Mouse (Mus musculus) fibroblast of lung, adult 2 months (primary cell): ENCODE data around the gene Dmgdh.

Source experiments
- DNase-seq: peaks from one replicate; pipeline ENCODE4 v3.0.0-alpha.2; 2011; ENCODE audit warnings: low read depth

Dmgdh gene

GRCm38 (mm10) chr13:93710325-93710724, 36.1 kb downstream of the Dmgdh start:
- DNase-seq, result no peak

- DNase-seq, result no peak
Observed at GRCm38 (mm10) chr13:93711226-93711625, 37.0 kb downstream of the Dmgdh start.

GRCm38 (mm10) chr13:93712362-93712761, 38.1 kb downstream of the Dmgdh start:
- no peak for DNase-seq

- no peak for DNase-seq
Observed at GRCm38 (mm10) chr13:93713826-93714225, 39.6 kb downstream of the Dmgdh start.

- DNase-seq, result no peak
Observed at GRCm38 (mm10) chr13:93717113-93717512, 42.9 kb downstream of the Dmgdh start.

- DNase-seq, result peak; percentile 14
Observed at GRCm38 (mm10) chr13:93718948-93719347, 44.7 kb downstream of the Dmgdh start.

- DNase-seq, result no peak
Observed at GRCm38 (mm10) chr13:93721916-93722315, 47.7 kb downstream of the Dmgdh start.

GRCm38 (mm10) chr13:93723455-93723854, 49.2 kb downstream of the Dmgdh start:
- no peak for DNase-seq

GRCm38 (mm10) chr13:93724206-93724605, 50.0 kb downstream of the Dmgdh start:
- DNase-seq, result no peak

- no peak for DNase-seq
Observed at GRCm38 (mm10) chr13:93735131-93735636, 61.0 kb downstream of the Dmgdh start.

- no peak for DNase-seq
Observed at GRCm38 (mm10) chr13:93744118-93744517, 69.9 kb downstream of the Dmgdh start.

- DNase-seq, result no peak
Observed at GRCm38 (mm10) chr13:93752597-93753400, 78.6 kb downstream of the Dmgdh start.

GRCm38 (mm10) chr13:93755084-93755483, 80.9 kb downstream of the Dmgdh start:
- peak; percentile 27 for DNase-seq

- DNase-seq, result no peak
Observed at GRCm38 (mm10) chr13:93756674-93757073, 82.4 kb downstream of the Dmgdh start.

- DNase-seq, result no peak
Observed at GRCm38 (mm10) chr13:93757514-93757913, 83.3 kb downstream of the Dmgdh start.

- no peak for DNase-seq
Observed at GRCm38 (mm10) chr13:93758149-93758898, 84.1 kb downstream of the Dmgdh start.

- DNase-seq, result no peak
Observed at GRCm38 (mm10) chr13:93761831-93762230, 87.6 kb downstream of the Dmgdh start.

- DNase-seq, result no peak
Observed at GRCm38 (mm10) chr13:93762879-93763278, 88.6 kb downstream of the Dmgdh start.

- DNase-seq, result no peak
Observed at GRCm38 (mm10) chr13:93764321-93764973, 90.2 kb downstream of the Dmgdh start.

- DNase-seq, result no peak
Observed at GRCm38 (mm10) chr13:93771031-93771587, 96.9 kb downstream of the Dmgdh start.

- DNase-seq, result peak; percentile 60
Observed at GRCm38 (mm10) chr13:93771588-93772278, 97.5 kb downstream of the Dmgdh start, which contains the start of gene Arsb. Gene Arsb (plus strand): TSS chr13:93771630.

- DNase-seq, result no peak
Observed at GRCm38 (mm10) chr13:93772279-93772636, 98.0 kb downstream of the Dmgdh start.
